Mouse (Mus musculus) embryonic facial prominence, embryonic 13.5 days (tissue): Measurements from ENCODE around the gene Ankle2. TPM values are rescaled to one million over a fixed set of nuclear protein-coding genes. Genes with fewer than 3 reads are reported as not detected.

Experiments used
- ATAC-seq: fragments of 200-750 bp; cut with Nextera tagmentation; 2 replicates; pipeline ENCODE4 v1.8.0; 2017; ENCODE audit warnings: low read depth; ENCODE audit not compliant: insufficient number of reproducible peaks, insufficient read depth, low FRiP score, low TSS enrichment
- H3K27ac ChIP-seq: fragments of 300-500 bp; sonication (generic); 2 replicates; pipeline ENCODE4 v1.5.1; 2015; ENCODE audit warnings: moderate library complexity, mild to moderate bottlenecking, inconsistent platforms
- H3K27me3 ChIP-seq: fragments of 300-500 bp; sonication (generic); 2 replicates; pipeline ENCODE4 v1.6.1; 2015; ENCODE audit warnings: mild to moderate bottlenecking, inconsistent platforms
- H3K36me3 ChIP-seq: fragments of 300-500 bp; sonication (generic); 2 replicates; pipeline ENCODE4 v1.6.1; 2015; ENCODE audit warnings: mild to moderate bottlenecking, inconsistent platforms
- H3K4me1 ChIP-seq: fragments of 300-500 bp; sonication (generic); 2 replicates; pipeline ENCODE4 v1.6.1; 2015; ENCODE audit warnings: inconsistent platforms
- H3K4me2 ChIP-seq: fragments of 300-500 bp; sonication (generic); 2 replicates; pipeline ENCODE4 v1.6.1; 2015; ENCODE audit warnings: moderate library complexity, mild to moderate bottlenecking, inconsistent platforms
- H3K4me3 ChIP-seq: fragments of 300-500 bp; sonication (generic); 2 replicates; pipeline ENCODE4 v1.5.1; 2015; ENCODE audit warnings: mild to moderate bottlenecking, inconsistent platforms
- H3K9ac ChIP-seq: fragments of 300-500 bp; sonication (generic); 2 replicates; pipeline ENCODE4 v1.6.1; 2015; ENCODE audit warnings: mild to moderate bottlenecking, inconsistent platforms
- H3K9me3 ChIP-seq: fragments of 300-500 bp; sonication (generic); 2 replicates; pipeline ENCODE4 v1.6.1; 2016; ENCODE audit warnings: inconsistent platforms
- WGBS: fragments of 180-500 bp; shearing (Covaris S2); methylation state at CpG from one replicate; pipeline ENCODE4 v1.1.7; 2015; ENCODE audit warnings: mixed read lengths; 5-methylcytosine and 5-hydroxymethylcytosine counted together
- polyA plus RNA-seq: library from polyadenylated mRNA; unstranded; fragments of >200 nt; fragmentation: Nextera tagmentation; extraction: Ambion mirVana; gene quantifications from 2 replicates; pipeline ENCODE4 v1.2.1, GENCODE M21; 2015

The Ankle2 gene
- polyA plus RNA-seq, 1 experiment from 2014 or later: 29.4 TPM

- Histone ChIP-seq H3K36me3 (peaks cover 33% of the 10 kb centered on the region), H3K4me3 (no peak overlapping the region; the same call in 1 of the 2 replicates), H3K27me3 (no peaks in the 10 kb centered on the region), H3K27ac (no peak overlapping the region), H3K4me1 (peaks cover 22% of the 10 kb centered on the region), H3K4me2 (peak overlapping the region; percentile 76), H3K9me3 (no peaks in the 10 kb centered on the region), H3K9ac (no peak overlapping the region)
- WGBS: 87% methylated on average over 6 of the region's 6 CpGs
- no peak for ATAC-seq
These were observed 1.5 kb downstream of the Ankle2 start for GRCm38 (mm10) chr5:110232346-110232745.

- Histone ChIP-seq H3K27ac (no peak overlapping the region), H3K36me3 (peaks cover 94% of the 10 kb centered on the region), H3K9me3 (no peaks in the 10 kb centered on the region), H3K4me2 (no peak overlapping the region), H3K4me3 (no peak overlapping the region), H3K27me3 (no peaks in the 10 kb centered on the region), H3K4me1 (no peaks in the 10 kb centered on the region), H3K9ac (no peak overlapping the region)
- 79% methylated on average over 2 of the region's 2 CpGs for WGBS
- no peak for ATAC-seq
These were observed 13.3 kb downstream of the Ankle2 start for GRCm38 (mm10) chr5:110244091-110244490.

- Histone ChIP-seq H3K4me2 (no peak overlapping the region), H3K36me3 (peaks cover 37% of the 10 kb centered on the region)
- WGBS: 90% methylated on average over 4 of the region's 4 CpGs
These were observed 36.1 kb downstream of the Ankle2 start for GRCm38 (mm10) chr5:110266941-110267340.

GRCm38 (mm10) chr5:110269141-110270101, 38.6 kb downstream of the Ankle2 start, which contains the start of gene Pgam5:
Gene Pgam5 (minus strand): TSS chr5:110269913.
- peak within 1 kb of the TSS; percentile 94 for H3K9ac ChIP-seq
- peak within 1 kb of the TSS; percentile 96 for H3K4me3 ChIP-seq
- 0 out of 2 replicates have a peak within 1 kb of the TSS, but pooled peaks have one; percentile 51 for H3K27ac ChIP-seq
- no peaks in the 10 kb centered on the region for H3K9me3 ChIP-seq
- H3K4me1 ChIP-seq: peaks cover 9% of the 10 kb centered on the region
- ATAC-seq: peak; percentile 81
- under 1% methylated on average over 64 of the region's 66 CpGs for WGBS
- H3K36me3 ChIP-seq: peaks cover 30% of the 10 kb centered on the region
- no peaks in the 10 kb centered on the region for H3K27me3 ChIP-seq
- H3K4me2 ChIP-seq: peak within 1 kb of the TSS; percentile 91

More at GRCm38 (mm10) chr5:110266941-110267340, 36.1 kb downstream of the Ankle2 start:
- Histone ChIP-seq H3K27me3 (no peaks in the 10 kb centered on the region), H3K9me3 (no peaks in the 10 kb centered on the region), H3K27ac (no peak overlapping the region), H3K4me1 (peaks cover 9% of the 10 kb centered on the region), H3K9ac (no peak overlapping the region), H3K4me3 (no peak overlapping the region)
- ATAC-seq: no peak

- no peak overlapping the region for H3K27ac ChIP-seq
- H3K4me2 ChIP-seq: no peak overlapping the region; the same call in 1 of the 2 replicates
- no peak overlapping the region for H3K4me3 ChIP-seq
- no peak overlapping the region for H3K9ac ChIP-seq
- ATAC-seq: no peak
- peaks cover 9% of the 10 kb centered on the region for H3K4me1 ChIP-seq
- WGBS: 93% methylated on average over 6 of the region's 6 CpGs
- no peaks in the 10 kb centered on the region for H3K27me3 ChIP-seq
- no peaks in the 10 kb centered on the region for H3K9me3 ChIP-seq
- H3K36me3 ChIP-seq: peaks cover 22% of the 10 kb centered on the region
These were observed 39.4 kb downstream of the Ankle2 start for GRCm38 (mm10) chr5:110270242-110270641.

- 81% methylated on average over 4 of the region's 4 CpGs for WGBS
These were observed 43.3 kb downstream of the Ankle2 start for GRCm38 (mm10) chr5:110274147-110274546.

GRCm38 (mm10) chr5:110274846-110275245, 44.0 kb downstream of the Ankle2 start:
- H3K4me3 ChIP-seq: no peak overlapping the region
- no peaks in the 10 kb centered on the region for H3K4me1 ChIP-seq
- no peaks in the 10 kb centered on the region for H3K9me3 ChIP-seq
- no peak overlapping the region for H3K9ac ChIP-seq
- H3K36me3 ChIP-seq: no peaks in the 10 kb centered on the region
- H3K27me3 ChIP-seq: no peaks in the 10 kb centered on the region
- no peak for ATAC-seq
- H3K4me2 ChIP-seq: no peak overlapping the region
- WGBS: 65% methylated on average over 2 of the region's 2 CpGs
- H3K27ac ChIP-seq: no peak overlapping the region

More at GRCm38 (mm10) chr5:110274147-110274546, 43.3 kb downstream of the Ankle2 start:
- Histone ChIP-seq H3K27me3 (no peaks in the 10 kb centered on the region), H3K4me2 (no peak overlapping the region), H3K4me1 (no peaks in the 10 kb centered on the region), H3K27ac (no peak overlapping the region), H3K9ac (no peak overlapping the region), H3K9me3 (no peaks in the 10 kb centered on the region), H3K36me3 (no peaks in the 10 kb centered on the region), H3K4me3 (no peak overlapping the region)
- no peak for ATAC-seq

GRCm38 (mm10) chr5:110276391-110276790, 45.6 kb downstream of the Ankle2 start:
- H3K27me3 ChIP-seq: no peaks in the 10 kb centered on the region
- H3K36me3 ChIP-seq: no peaks in the 10 kb centered on the region
- no peak overlapping the region for H3K9ac ChIP-seq
- no peaks in the 10 kb centered on the region for H3K4me1 ChIP-seq
- H3K27ac ChIP-seq: no peak overlapping the region
- no peak for ATAC-seq
- H3K9me3 ChIP-seq: no peaks in the 10 kb centered on the region
- WGBS: 72% methylated on average over 2 of the region's 2 CpGs
- no peak overlapping the region for H3K4me2 ChIP-seq
- H3K4me3 ChIP-seq: no peak overlapping the region

GRCm38 (mm10) chr5:110276910-110277309, 46.1 kb downstream of the Ankle2 start:
- 90% methylated on average over 1 of the region's 1 CpGs for WGBS
- H3K9me3 ChIP-seq: no peaks in the 10 kb centered on the region
- H3K4me2 ChIP-seq: no peak overlapping the region
- H3K36me3 ChIP-seq: no peaks in the 10 kb centered on the region
- H3K4me1 ChIP-seq: no peaks in the 10 kb centered on the region
- H3K4me3 ChIP-seq: no peak overlapping the region
- H3K27me3 ChIP-seq: no peaks in the 10 kb centered on the region
- ATAC-seq: no peak
- H3K27ac ChIP-seq: no peak overlapping the region
- no peak overlapping the region for H3K9ac ChIP-seq

- no peak for ATAC-seq
- Histone ChIP-seq H3K27me3 (peaks cover 19% of the 10 kb centered on the region), H3K9ac (no peak overlapping the region), H3K9me3 (no peaks in the 10 kb centered on the region), H3K27ac (no peak overlapping the region), H3K4me3 (no peak overlapping the region), H3K36me3 (no peaks in the 10 kb centered on the region), H3K4me1 (peaks cover 10% of the 10 kb centered on the region), H3K4me2 (no peak overlapping the region)
- WGBS: 81% methylated on average over 2 of the region's 2 CpGs
These were observed 51.2 kb downstream of the Ankle2 start for GRCm38 (mm10) chr5:110281984-110282383.

GRCm38 (mm10) chr5:110284536-110284935, 53.7 kb downstream of the Ankle2 start:
- Histone ChIP-seq H3K4me1 (peaks cover 18% of the 10 kb centered on the region), H3K36me3 (peaks cover 6% of the 10 kb centered on the region), H3K4me3 (no peak overlapping the region), H3K9ac (no peak overlapping the region), H3K27me3 (peaks cover 19% of the 10 kb centered on the region), H3K9me3 (no peaks in the 10 kb centered on the region), H3K27ac (no peak overlapping the region), H3K4me2 (peak overlapping the region; percentile 95; the same call in 1 of the 2 replicates)
- ATAC-seq: no peak
- WGBS: 13% methylated on average over 4 of the region's 4 CpGs

- H3K4me1 ChIP-seq: peaks cover 18% of the 10 kb centered on the region
- H3K4me3 ChIP-seq: peak overlapping the region; percentile 79
- H3K4me2 ChIP-seq: peak overlapping the region; percentile 95
- peaks cover 19% of the 10 kb centered on the region for H3K27me3 ChIP-seq
- H3K27ac ChIP-seq: no peak overlapping the region
- H3K36me3 ChIP-seq: peaks cover 12% of the 10 kb centered on the region
- no peaks in the 10 kb centered on the region for H3K9me3 ChIP-seq
- H3K9ac ChIP-seq: no peak overlapping the region; the same call in 1 of the 2 replicates
- WGBS: 8% methylated on average over 15 of the region's 15 CpGs
- ATAC-seq: no peak
These were observed 54.4 kb downstream of the Ankle2 start for GRCm38 (mm10) chr5:110285156-110285555.
